Mouse (Mus musculus): ENCODE data around the gene Cdr2. TPM values are rescaled to one million over a fixed set of nuclear protein-coding genes. Genes with fewer than 3 reads are reported as not detected.
"Not testable (repeated sequence)": the region's sequence is repeated elsewhere in the genome, so short reads cannot be mapped to it uniquely, and the experiment has no call there.

Cdr2 gene
- total RNA-seq, 2 experiments from 2014 or later, result 9.5 to 9.8 TPM

DNA sequence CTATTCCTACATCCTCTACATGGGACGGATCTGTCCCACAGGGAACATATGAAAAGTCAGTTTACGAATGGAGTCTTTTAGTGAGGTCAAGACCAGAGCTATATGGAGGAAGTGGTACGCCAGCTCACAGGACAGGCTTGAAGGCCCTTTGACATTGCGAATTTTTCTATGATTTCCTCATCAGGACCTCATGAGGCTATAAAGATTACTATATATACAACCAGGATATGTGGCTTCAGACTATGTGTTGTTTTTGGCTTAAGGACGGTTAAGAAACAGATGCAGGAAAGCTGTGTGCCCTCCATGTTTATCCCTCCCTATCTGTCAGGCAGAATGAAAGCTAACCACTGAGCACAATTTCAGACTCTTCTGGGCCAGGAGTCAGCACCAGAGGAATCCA, 19.0 kb downstream of the Cdr2 start:
- Histone ChIP-seq H3K27ac (no peak overlapping the region), H3K4me3 (no peak overlapping the region)
- no peak for TF ChIP-seq CTCF (IDR thresholded peaks at IDR 0.05)
- no peak for DNase-seq (ENCODE audit: extremely low spot score in 1 of 2, low spot score in 2 of 2)
- intact Hi-C loops (cut with DNase I), result no loop called here

DNA sequence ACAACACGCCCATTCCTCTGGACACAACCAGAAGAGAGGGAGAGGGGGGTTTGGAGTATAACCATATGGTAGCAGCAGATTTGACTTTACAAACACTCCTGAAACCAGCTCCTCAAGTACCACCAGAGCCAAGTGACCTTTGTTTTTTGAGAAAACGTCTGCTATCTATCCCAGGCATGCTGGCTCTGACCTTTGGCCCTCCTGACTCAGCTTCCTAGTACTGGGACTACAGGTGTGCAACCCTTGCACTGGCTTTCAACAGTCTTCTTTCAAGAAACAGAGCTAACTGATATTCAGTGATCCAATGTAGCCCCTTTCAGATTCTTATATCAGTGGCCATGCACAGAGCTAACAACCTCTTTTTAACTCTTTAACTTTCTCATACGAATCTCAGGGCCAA, 20.2 kb downstream of the Cdr2 start:
- no peak for TF ChIP-seq CTCF (IDR thresholded peaks at IDR 0.05)
- Histone ChIP-seq H3K4me3 (no peak overlapping the region), H3K27ac (no peak overlapping the region)
- no peak for DNase-seq (ENCODE audit: extremely low spot score in 1 of 2, low spot score in 2 of 2)
- intact Hi-C loops (cut with DNase I), result no loop called here

DNA sequence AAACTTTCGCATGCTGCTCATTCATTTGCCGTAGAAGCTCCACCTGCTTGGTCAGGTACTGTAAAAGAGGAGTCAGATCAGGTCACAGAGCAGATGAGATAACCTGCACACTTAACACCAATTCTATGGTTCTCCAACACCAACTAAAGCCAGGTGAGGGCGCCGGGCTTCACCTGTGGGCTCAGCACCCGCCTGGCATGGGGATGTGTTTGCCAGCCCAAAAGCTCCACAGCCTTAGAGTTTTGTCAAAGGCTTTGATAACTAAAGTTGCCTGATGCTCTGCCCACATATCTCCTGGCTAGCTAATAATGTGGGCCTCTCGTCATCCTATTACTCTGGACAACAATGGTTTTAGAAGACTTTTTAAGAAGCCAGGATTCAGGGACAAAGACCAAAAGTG, 21.5 kb downstream of the Cdr2 start:
- DNase-seq (ENCODE audit: extremely low spot score in 1 of 2, low spot score in 2 of 2), result no peak
- Histone ChIP-seq H3K4me3 (no peak overlapping the region), H3K27ac (no peak overlapping the region)
- no peak; the same call in 1 of the 2 replicates for TF ChIP-seq CTCF (IDR thresholded peaks at IDR 0.05)
- intact Hi-C loops (cut with DNase I), result no loop called here

- no peak for DNase-seq (ENCODE audit: extremely low spot score in 1 of 2, low spot score in 2 of 2)
- TF ChIP-seq CTCF (IDR thresholded peaks at IDR 0.05), result no peak
- Histone ChIP-seq H3K27ac (no peak overlapping the region), H3K4me3 (no peak overlapping the region)
- intact Hi-C loops (cut with DNase I), result no loop called here
Measured at GRCm38 (mm10) chr7:120960116-120960515, 22.0 kb downstream of the Cdr2 start.

DNA sequence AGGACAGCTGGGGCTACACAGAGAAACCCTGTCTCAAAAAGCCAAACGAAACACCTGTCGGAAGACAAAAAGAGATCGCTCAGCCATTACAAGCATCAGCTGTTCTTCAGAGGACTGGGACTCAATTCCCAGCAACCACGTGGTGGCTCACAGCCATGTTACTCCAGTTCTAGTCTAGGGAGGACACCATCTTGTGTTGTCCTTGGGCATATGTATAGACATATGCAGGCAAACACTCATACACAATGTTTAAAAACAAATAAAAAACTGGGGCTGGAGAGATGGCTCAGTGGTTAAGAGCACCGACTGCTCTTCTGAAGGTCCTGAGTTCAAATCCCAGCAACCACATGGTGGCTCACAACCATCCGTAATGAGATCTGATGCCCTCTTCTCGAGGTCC, 28.5 kb downstream of the Cdr2 start:
- H3K4me3 ChIP-seq; intact Hi-C loops (cut with DNase I); DNase-seq (ENCODE audit: extremely low spot score in 1 of 2, low spot score in 2 of 2); H3K27ac ChIP-seq: not testable (repeated sequence)

GRCm38 (mm10) chr7:120943936-120944509, 38.1 kb downstream of the Cdr2 start:
- no peak for DNase-seq (ENCODE audit: extremely low spot score in 1 of 2, low spot score in 2 of 2)
- no peak for TF ChIP-seq CTCF (IDR thresholded peaks at IDR 0.05)

DNA sequence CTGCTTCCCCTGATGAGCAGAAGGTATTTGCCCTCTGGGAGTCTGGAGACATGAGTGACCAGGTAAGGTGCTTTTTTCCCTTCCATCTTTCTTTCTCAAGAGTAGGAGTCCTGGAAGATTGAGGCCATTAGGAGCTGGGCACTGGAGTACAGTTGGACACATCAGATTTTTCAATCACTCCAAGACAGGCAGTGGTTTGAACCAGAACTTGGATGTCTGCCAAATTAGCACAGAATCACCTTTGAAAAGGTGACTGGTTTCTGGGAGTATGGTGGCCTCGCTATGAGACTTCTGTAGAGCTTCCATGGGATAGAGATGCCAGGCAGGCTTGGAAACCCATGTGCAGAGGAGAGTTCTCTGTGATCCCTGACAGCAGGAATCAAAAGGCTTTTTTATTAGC, 39.6 kb downstream of the Cdr2 start:
- no peak for TF ChIP-seq CTCF (IDR thresholded peaks at IDR 0.05)
- Histone ChIP-seq H3K4me3 (no peak overlapping the region), H3K27ac (no peak overlapping the region)
- intact Hi-C loops (cut with DNase I), result no loop called here
- no peak for DNase-seq (ENCODE audit: extremely low spot score in 1 of 2, low spot score in 2 of 2)

More at GRCm38 (mm10) chr7:120943936-120944509, 38.1 kb downstream of the Cdr2 start:
- Histone ChIP-seq H3K4me3 (no peak overlapping the region), H3K27ac (no peak overlapping the region)
- intact Hi-C loops (cut with DNase I), result no loop called here

- intact Hi-C loops (cut with DNase I), result no loop called here
- no peak for TF ChIP-seq CTCF (IDR thresholded peaks at IDR 0.05)
- Histone ChIP-seq H3K4me3 (peak overlapping the region; percentile 11; the same call in 1 of the 2 replicates), H3K27ac (peak overlapping the region; percentile 25; the same call in 1 of the 2 replicates)
- DNase-seq (ENCODE audit: extremely low spot score in 1 of 2, low spot score in 2 of 2), result no peak
Measured at GRCm38 (mm10) chr7:120941214-120941613, 40.9 kb downstream of the Cdr2 start.

GRCm38 (mm10) chr7:120940343-120940742, 41.8 kb downstream of the Cdr2 start:
- H3K4me3 ChIP-seq, result peak overlapping the region; percentile 11
- DNase-seq (ENCODE audit: extremely low spot score in 1 of 2, low spot score in 2 of 2), result peak; percentile 11 to 34
- H3K27ac ChIP-seq, result peak overlapping the region; percentile 25
- intact Hi-C loops (cut with DNase I), result no loop called here
- no peak for TF ChIP-seq CTCF (IDR thresholded peaks at IDR 0.05)

DNA sequence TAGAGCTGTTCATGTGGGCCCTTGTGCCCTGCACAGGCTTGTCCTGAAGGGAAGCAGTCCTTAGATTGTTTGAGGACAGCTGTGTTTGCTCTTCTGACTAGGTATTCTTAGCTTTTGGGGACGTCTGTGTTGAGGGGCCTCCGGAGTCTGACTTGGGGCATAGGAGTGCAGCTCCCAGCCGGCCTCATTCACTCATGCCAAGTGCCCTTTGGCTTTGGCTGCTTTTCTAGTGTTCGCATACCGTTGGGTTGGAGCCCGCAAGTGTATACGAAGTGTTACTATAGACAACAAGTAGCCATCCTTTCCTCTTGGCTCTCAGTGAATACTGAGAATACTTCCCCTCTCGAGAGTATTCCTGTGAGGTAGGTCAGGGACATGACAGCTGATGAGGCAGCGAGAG, 43.9 kb downstream of the Cdr2 start:
- intact Hi-C loops (cut with DNase I), result no loop called here
- Histone ChIP-seq H3K4me3 (no peak overlapping the region), H3K27ac (no peak overlapping the region)
- DNase-seq (ENCODE audit: extremely low spot score in 1 of 2, low spot score in 2 of 2), result no peak
- TF ChIP-seq CTCF (IDR thresholded peaks at IDR 0.05), result no peak

DNA sequence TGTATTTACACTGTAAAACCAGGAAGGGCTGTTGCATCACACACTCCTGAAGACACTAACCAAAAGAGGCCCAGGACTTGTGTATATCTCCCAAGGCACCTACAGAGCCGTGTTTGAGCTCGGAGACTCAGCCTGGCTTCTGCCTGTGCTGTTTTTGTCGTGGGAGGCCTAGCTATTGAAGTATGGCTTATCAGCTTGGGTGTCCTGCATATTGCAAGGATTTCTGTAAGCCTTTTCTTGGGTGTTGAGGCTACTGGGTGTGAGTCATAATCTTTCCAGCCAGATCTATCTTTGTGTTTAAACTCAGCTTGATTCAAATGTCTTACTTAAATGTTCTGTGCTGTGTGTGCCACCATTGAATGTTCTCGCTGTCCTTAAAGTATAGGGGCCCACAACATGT, 45.6 kb downstream of the Cdr2 start:
- peak overlapping the region; percentile 44; the same call in 1 of the 2 replicates for H3K27ac ChIP-seq
- intact Hi-C loops (cut with DNase I), result no loop called here
- H3K4me3 ChIP-seq, result no peak overlapping the region
- no peak for DNase-seq (ENCODE audit: extremely low spot score in 1 of 2, low spot score in 2 of 2)
- no peak for TF ChIP-seq CTCF (IDR thresholded peaks at IDR 0.05)

GRCm38 (mm10) chr7:120934716-120935115, 47.4 kb downstream of the Cdr2 start:
- intact Hi-C loops (cut with DNase I), result loop anchor here (1.0 to 2.0 kb wide), 2 partner anchors 130 to 186 kb away; no protein-coding TSS in a partner anchor
- DNase-seq (ENCODE audit: extremely low spot score in 1 of 2, low spot score in 2 of 2), result peak; percentile 43 to 56
- H3K27ac ChIP-seq, result no peak overlapping the region
- TF ChIP-seq CTCF (IDR thresholded peaks at IDR 0.05), result peak; percentile 83
- H3K4me3 ChIP-seq, result no peak overlapping the region

DNA sequence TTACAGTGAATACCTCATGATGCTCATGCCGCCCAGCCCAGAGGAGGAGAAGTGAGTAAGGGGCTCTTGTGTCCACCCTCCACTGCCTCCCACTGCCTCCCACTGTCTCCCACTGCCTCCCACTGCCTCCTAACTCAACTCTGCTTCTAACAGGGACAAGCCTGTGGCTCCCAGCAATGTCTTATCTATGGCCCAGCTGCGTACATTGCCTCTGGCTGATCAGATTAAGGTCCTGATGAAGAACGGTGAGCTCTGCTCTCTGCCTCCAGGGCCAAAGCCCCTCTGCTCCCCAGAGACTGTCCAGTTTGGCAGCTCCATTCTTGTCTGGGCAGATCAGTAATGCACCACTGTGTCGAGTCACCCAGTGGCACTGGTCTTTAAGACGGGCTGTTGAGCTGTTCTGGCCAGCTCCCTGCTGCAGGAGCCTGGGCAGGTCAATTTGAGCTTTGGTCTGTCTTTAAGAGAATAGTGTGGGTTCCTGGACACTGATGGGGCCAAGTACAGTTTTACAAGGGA, 48.4 kb downstream of the Cdr2 start:
- no peak overlapping the region for H3K4me3 ChIP-seq
- no peak for TF ChIP-seq CTCF (IDR thresholded peaks at IDR 0.05)
- H3K27ac ChIP-seq, result no peak overlapping the region
- DNase-seq (ENCODE audit: extremely low spot score in 1 of 2, low spot score in 2 of 2), result no peak
- intact Hi-C loops (cut with DNase I), result loop anchor here (1.0 to 2.0 kb wide), 2 partner anchors 131 to 187 kb away; no protein-coding TSS in a partner anchor

Data from left cerebral cortex, adult 2 months (tissue).